Mouse (Mus musculus) G1E (cell line): Measurements from ENCODE around the gene Plekhg4.

ENCODE experiments used
- CTCF ChIP-seq: IDR thresholded peaks from 2 replicates; pipeline ENCODE4 v1.5.1; 2012; ENCODE audit warnings: low read depth, low read length, inconsistent platforms, mixed read lengths
- GATA1 ChIP-seq: IDR thresholded peaks from 2 replicates; pipeline ENCODE4 v1.6.1; 2012; ENCODE audit warnings: borderline replicate concordance, low read length, inconsistent platforms, mixed read lengths
- TAL1 ChIP-seq: conservative IDR thresholded peaks from 2 replicates; pipeline ENCODE4 v1.6.1; 2012; ENCODE audit warnings: low read depth, low read length, inconsistent platforms, mixed read lengths

DNA sequence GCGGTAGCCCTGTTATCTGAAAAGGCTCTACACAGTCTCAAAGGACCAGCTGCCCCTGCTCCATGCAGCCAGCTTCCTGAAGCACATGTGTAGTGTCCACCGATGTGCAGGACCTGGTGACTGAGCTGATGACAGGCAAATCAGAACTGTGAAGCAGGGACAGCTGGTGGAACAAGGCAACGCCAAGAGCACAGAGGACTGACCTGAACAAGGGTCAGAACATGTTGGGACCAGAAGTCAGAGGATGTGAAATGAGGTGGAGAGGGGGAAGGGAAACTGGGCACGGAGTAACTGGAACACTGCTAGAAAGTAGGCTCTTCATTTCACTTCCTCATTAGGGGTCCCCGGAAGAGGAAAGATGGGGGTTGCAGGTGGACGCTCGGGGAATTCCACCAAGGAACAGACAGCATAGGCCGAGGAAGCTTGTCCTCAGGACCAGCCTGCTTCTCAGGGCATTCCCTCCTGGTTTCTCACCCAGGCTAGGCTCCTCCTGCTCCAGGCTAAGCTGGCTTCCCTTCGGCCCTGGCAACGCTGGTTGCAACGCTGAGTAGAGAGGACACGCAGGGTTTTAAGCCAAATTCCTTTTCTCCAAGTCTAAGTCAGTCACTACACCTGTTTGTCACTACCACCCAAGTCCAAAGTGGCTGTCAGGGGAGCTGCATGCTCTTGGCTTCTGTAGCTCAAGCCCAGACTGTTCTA, 20.2 kb downstream of the Plekhg4 start:
- no peak for TF ChIP-seq CTCF
- TF ChIP-seq TAL1 = no peak
- TF ChIP-seq GATA1 = no peak
